Mouse (Mus musculus): Measurements from ENCODE around the gene Stam2.

DNA sequence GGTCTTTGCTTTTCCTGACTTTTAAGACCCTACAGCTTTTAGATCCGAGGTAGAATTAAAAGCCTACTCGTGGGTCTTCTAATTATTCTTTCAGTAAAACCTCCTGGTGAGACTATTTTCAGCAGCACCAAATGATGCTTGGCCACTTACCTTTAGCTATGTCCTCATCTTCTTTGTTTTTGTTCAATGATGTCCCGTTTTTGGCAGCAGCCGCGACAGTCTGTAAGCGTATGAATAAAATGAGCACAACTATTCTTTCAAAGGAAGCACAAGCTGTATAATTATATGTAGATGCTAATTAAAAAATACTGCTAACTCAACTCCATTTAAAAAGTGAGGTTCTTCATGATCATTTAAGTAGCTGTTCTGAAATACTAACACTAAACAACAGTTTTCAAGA, 26.5 kb downstream of the Stam2 start:
- TF ChIP-seq POLR2A (IDR thresholded peaks at IDR 0.05; ENCODE audit: borderline replicate concordance, control insufficient read depth, low read depth, low read length): no peak
- TF ChIP-seq CTCF (IDR thresholded peaks at IDR 0.05; ENCODE audit: control insufficient read depth, insufficient read depth, low read length): no peak
